Mouse (Mus musculus) spleen, adult 2 months (tissue): Measurements from ENCODE around the gene Ktn1. TPM values are rescaled to one million over a fixed set of nuclear protein-coding genes. Genes with fewer than 3 reads are reported as not detected.

ENCODE experiments used
- DNase-seq, 2 experiments: peaks; one replicate each; pipeline versions ENCODE4 v3.0.0 to v3.0.0-alpha.2; 2012 to 2021; ENCODE audit warnings: low spot score in 2 of 2, low read depth in 1 of 2
- H3K27ac ChIP-seq: fragments of 200-500 bp; 2 replicates; pipeline ENCODE4 v1.5.1; 2012; ENCODE audit warnings: low read length, inconsistent platforms; ENCODE audit not compliant: insufficient read depth
- H3K27me3 ChIP-seq: fragments of 200-500 bp; 2 replicates; pipeline ENCODE4 v1.6.1; 2012; ENCODE audit warnings: mild to moderate bottlenecking, moderate library complexity, low read length, inconsistent platforms; ENCODE audit not compliant: control insufficient read depth, insufficient read depth
- H3K36me3 ChIP-seq: fragments of 200-500 bp; 2 replicates; pipeline ENCODE4 v1.6.1; 2012; ENCODE audit warnings: mild to moderate bottlenecking, low read length, inconsistent platforms; ENCODE audit not compliant: control insufficient read depth, insufficient read depth
- H3K4me1 ChIP-seq: fragments of 200-500 bp; 2 replicates; pipeline ENCODE4 v1.6.1; 2011; ENCODE audit warnings: inconsistent platforms; ENCODE audit not compliant: control insufficient read depth, insufficient read depth, insufficient read length
- H3K4me3 ChIP-seq: fragments of 200-500 bp; 2 replicates; pipeline ENCODE4 v1.5.1; 2011; ENCODE audit warnings: mild to moderate bottlenecking, inconsistent platforms; ENCODE audit not compliant: insufficient read depth, insufficient read length; ENCODE audit errors: extremely low read depth
- CTCF ChIP-seq: fragments of 200-500 bp; IDR thresholded peaks from 2 replicates; pipeline ENCODE4 v1.5.1; 2011; ENCODE audit warnings: mild to moderate bottlenecking, inconsistent platforms; ENCODE audit not compliant: insufficient read depth, insufficient read length, insufficient replicate concordance; ENCODE audit errors: extremely low read depth
- POLR2A ChIP-seq: fragments of 200-500 bp; IDR thresholded peaks from 2 replicates; pipeline ENCODE4 v1.6.1; 2011; ENCODE audit warnings: low read depth, low read length, inconsistent platforms
- WGBS: fragments of 180-500 bp; shearing (Covaris S2); methylation state at CpG from one replicate; pipeline ENCODE4 v1.1.7; 2018; 5-methylcytosine and 5-hydroxymethylcytosine counted together
- polyA plus RNA-seq: library from polyadenylated mRNA; depleted of rRNA; stranded (reverse); fragments of >200 nt; gene quantifications from 2 replicates; pipeline ENCODE4 v1.2.3, GENCODE M21; 2012

The Ktn1 gene
- polyA plus RNA-seq, 1 experiment, result 4.7 TPM

DNA sequence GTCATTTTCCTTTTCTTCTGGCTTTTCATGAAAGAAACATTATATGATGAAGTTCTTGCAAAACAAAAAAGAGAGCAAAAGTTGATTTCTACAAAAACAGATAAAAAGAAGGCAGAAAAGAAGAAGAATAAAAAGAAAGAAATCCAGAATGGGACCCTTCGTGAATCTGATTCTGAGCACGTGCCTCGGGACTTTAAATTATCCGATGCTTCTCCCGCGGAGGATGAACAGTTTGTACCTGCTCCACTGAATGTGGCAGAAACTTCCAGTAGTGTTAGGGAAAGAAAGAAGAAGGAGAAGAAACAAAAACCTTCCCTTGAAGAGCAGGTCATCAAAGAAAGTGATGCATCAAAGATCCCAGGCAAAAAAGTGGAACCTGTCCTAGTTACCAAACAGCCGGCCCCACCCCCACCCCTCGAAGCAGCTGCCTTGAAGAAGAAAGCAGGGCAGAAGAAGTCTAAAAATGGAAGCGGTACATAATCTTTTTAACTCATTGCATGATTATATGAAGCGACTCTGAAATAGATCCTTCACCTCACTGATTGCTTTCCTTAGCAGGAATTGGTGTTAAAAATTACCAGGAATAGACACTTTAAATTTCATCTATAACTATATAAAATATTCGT is 15.7 kb downstream of the Ktn1 start:
- TF ChIP-seq CTCF, result no peak
- no peak for TF ChIP-seq POLR2A

DNA sequence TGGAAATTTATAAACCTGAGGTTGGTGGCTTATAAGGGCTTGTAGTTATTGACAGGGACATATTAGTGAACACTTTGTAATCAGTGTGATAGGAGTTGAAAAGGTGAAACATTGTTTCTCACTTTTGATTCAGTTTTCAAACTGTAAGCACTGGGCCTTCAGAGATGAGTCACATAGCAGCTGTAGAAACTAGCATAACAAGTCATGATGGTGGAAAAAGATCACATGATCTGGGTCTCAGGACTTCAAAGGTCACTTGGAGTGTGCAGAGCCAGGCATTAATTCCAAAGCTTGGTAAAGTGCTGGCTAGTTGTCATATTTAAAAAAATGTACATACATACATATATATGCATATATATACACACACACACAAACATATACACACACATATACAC is 16.2 kb downstream of the Ktn1 start:
- Histone ChIP-seq H3K4me1 (peaks cover 4% of the 10 kb centered on the region), H3K27ac (no peak overlapping the region), H3K27me3 (no peaks in the 10 kb centered on the region), H3K4me3 (no peak overlapping the region), H3K36me3 (peaks cover 6% of the 10 kb centered on the region)
- no peak for TF ChIP-seq POLR2A
- TF ChIP-seq CTCF, result no peak
- DNase-seq, result no peak

More for the DNA sequence above, 15.7 kb downstream of the Ktn1 start:
- Histone ChIP-seq H3K27me3 (no peaks in the 10 kb centered on the region), H3K27ac (no peak overlapping the region; the same call in 1 of the 2 replicates), H3K4me1 (peaks cover 4% of the 10 kb centered on the region), H3K36me3 (peaks cover 6% of the 10 kb centered on the region), H3K4me3 (no peak overlapping the region)
- 64% methylated on average over 11 of the region's 11 CpGs for WGBS
- DNase-seq, result no peak

DNA sequence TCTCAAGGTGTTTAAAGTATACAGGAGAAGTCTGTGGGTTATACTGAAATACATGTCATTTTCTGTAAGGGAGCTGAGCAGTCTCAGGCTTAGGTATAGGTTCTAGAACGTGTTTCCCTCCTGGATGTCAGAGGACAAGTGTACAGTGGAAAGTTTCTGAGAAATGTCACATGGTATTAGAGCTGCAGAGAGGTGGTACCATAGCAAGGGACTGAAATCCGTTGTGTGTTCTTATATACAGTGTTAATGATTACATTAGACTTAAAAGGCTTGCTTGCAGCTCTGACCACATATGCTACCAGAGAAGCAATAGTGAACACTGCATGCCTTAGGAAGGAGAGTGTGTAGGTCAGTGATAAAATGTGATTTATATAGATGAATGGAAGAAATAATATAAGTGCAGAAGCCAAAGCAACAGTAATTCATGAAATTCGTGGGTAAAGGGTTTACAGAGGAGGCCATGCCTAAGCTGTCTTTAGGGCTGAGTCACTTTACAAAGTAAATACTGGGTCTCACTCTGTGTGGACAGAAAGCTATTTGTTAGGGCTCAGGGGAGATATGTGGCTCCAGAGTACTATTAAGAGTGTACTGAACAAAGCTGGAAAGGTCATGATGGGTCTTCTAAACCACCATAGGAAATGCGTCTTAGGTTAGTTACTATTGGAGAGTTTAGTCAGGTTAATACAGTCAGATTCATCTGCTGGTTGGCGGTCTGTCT is 17.0 kb downstream of the Ktn1 start:
- H3K4me3 ChIP-seq, result no peak overlapping the region

DNA sequence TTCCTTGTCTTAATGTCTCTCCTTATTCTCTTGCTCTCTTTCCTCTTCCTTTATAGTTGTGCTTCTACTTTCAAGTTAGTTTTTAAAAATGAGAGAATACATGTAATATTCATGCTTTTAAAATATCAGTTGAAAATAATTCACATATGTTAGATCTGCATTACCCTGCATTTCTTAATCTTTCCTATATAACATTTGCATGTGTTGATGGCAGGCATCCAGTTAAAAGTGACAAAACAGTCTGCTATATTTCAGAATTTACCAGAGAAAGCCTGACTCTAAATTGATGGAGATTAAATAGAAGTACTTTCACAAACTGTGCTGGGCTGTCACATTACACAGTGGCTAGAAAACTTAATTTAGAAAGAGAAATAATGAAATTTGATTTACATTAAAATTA is 19.8 kb downstream of the Ktn1 start:
- H3K36me3 ChIP-seq, result peaks cover 15% of the 10 kb centered on the region
- no peaks in the 10 kb centered on the region for H3K27me3 ChIP-seq
- peaks cover 4% of the 10 kb centered on the region; the same call in 1 of the 2 replicates for H3K4me1 ChIP-seq
- no peak overlapping the region for H3K4me3 ChIP-seq
- no peak overlapping the region for H3K27ac ChIP-seq
- no peak for DNase-seq
- TF ChIP-seq CTCF (no peak), POLR2A (no peak)

More for the DNA sequence above, 17.0 kb downstream of the Ktn1 start:
- no peaks in the 10 kb centered on the region for H3K27me3 ChIP-seq
- DNase-seq, result no peak
- H3K4me1 ChIP-seq, result peaks cover 4% of the 10 kb centered on the region
- TF ChIP-seq POLR2A (no peak), CTCF (no peak)
- WGBS, result 89% methylated on average over 5 of the region's 5 CpGs
- peaks cover 6% of the 10 kb centered on the region for H3K36me3 ChIP-seq
- no peak overlapping the region for H3K27ac ChIP-seq

DNA sequence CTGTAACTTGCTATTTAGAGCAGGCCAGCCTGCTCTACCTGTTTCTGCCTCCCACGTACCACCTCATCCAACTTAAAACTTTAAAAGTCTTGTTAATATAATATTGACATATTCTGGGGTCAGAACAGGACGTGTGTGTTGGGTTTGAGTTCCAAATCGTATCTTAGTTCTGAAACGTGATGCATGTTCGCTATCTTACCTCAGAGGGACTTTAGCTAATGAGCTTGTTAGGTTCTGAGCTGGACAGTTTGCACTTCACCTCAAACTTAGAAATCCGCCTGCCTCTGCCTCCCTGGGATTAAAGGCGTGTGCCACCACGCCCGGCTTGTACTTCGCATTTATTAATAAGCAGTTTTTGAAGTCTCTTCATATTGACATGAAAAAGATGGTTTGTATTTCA is 34.6 kb downstream of the Ktn1 start:
- H3K27ac ChIP-seq, result no peak overlapping the region
- WGBS, result 93% methylated on average over 10 of the region's 10 CpGs
- H3K36me3 ChIP-seq, result peaks cover 40% of the 10 kb centered on the region
- H3K27me3 ChIP-seq, result no peaks in the 10 kb centered on the region
- no peak for DNase-seq
- TF ChIP-seq POLR2A (no peak), CTCF (no peak)
- no peak overlapping the region for H3K4me3 ChIP-seq
- H3K4me1 ChIP-seq, result no peaks in the 10 kb centered on the region

DNA sequence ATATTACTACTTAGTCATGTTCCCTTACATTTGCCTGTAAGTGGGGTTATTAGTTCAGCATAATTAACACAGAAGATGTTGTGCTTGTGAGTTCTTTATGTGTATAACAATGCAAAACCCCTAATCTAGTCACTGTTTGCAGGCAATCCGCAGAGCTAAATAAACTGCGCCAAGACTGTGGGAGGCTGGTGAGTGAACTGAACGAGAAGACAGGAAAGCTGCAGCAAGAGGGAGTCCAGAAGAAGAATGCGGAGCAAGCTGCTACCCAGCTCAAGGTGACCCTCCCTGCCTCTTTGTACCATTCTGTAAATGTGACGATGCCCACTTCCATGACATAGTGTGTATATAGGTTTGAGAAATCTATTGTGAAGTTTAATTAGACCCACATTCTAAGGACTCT is 36.3 kb downstream of the Ktn1 start:
- Histone ChIP-seq H3K4me1 (no peaks in the 10 kb centered on the region), H3K36me3 (peaks cover 39% of the 10 kb centered on the region), H3K27ac (no peak overlapping the region), H3K4me3 (no peak overlapping the region), H3K27me3 (no peaks in the 10 kb centered on the region)
- TF ChIP-seq POLR2A (no peak), CTCF (no peak)
- no peak for DNase-seq
- WGBS, result 98% methylated on average over 5 of the region's 5 CpGs

DNA sequence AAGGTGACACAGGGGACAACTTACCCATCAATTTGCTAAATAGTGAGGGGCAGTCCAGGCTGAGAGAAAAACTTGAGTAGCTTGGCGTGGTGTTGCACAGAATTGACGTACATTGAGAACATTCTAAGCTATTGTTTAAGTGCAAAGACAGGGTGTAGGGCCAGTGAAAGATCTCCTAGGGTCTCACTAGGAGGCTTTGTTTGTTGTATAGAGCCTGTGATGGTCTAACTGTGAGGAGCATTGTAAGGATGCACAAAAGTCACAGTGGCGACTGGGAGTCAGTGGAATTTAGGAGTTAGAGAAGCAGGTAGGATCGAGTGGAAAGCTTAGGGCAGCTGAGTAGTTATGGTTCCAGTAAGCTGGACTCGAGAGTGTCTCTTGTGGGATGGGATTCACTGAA is 50.9 kb downstream of the Ktn1 start:
- H3K27me3 ChIP-seq, result no peaks in the 10 kb centered on the region
- H3K36me3 ChIP-seq, result peaks cover 22% of the 10 kb centered on the region
- DNase-seq, result no peak
- no peak for TF ChIP-seq CTCF
- no peak for TF ChIP-seq POLR2A
- no peaks in the 10 kb centered on the region for H3K4me1 ChIP-seq
- H3K4me3 ChIP-seq, result no peak overlapping the region
- H3K27ac ChIP-seq, result no peak overlapping the region
- 90% methylated on average over 5 of the region's 5 CpGs for WGBS
